Mouse (Mus musculus): ENCODE results near the gene Dnajc30. TPM values are rescaled to one million over a fixed set of nuclear protein-coding genes. Genes with fewer than 3 reads are reported as not detected.

Gene Dnajc30
- polyA plus RNA-seq, 1 experiment from 2014 or later = 29.3 TPM

- Histone ChIP-seq H3K27me3 (ENCODE audit: control insufficient read depth, insufficient read depth, low read length) (no peaks in the 10 kb centered on the region), H3K9ac (replicated peaks; ENCODE audit: low read length) (peak within 1 kb of the TSS; percentile 98), H3K4me1 (ENCODE audit: control insufficient read depth, insufficient read depth, low read length) (peaks cover 9% of the 10 kb centered on the region), H3K27ac (replicated peaks; ENCODE audit: low read depth, low read length) (peak within 1 kb of the TSS; percentile 84), H3K9me3 (replicated peaks; ENCODE audit: control insufficient read depth, low read length) (no peaks in the 10 kb centered on the region), H3K4me3 (ENCODE audit: low read depth, low read length) (peak within 1 kb of the TSS; percentile 97), H3K4me2 (ENCODE audit: low read depth, low read length) (peak within 1 kb of the TSS; percentile 73), H3K36me3 (replicated peaks; ENCODE audit: control insufficient read depth, insufficient read depth, low read depth, low read length) (no peaks in the 10 kb centered on the region; the same call in 1 of the 2 replicates)
- DNase-seq (ENCODE audit: low spot score) = peak; percentile 94
- ATAC-seq (replicated peaks; ENCODE audit: insufficient number of reproducible peaks, low FRiP score, low TSS enrichment, low read depth) = peak; percentile 82
- under 1% methylated on average over 56 of the region's 83 CpGs for WGBS
Observed at GRCm38 (mm10) chr5:135077564-135078481, 13.8 kb downstream of the Dnajc30 start, which contains the start of gene Vps37d. TSS of gene Vps37d (minus strand) at chr5:135078266.

- Histone ChIP-seq H3K27ac (replicated peaks; ENCODE audit: low read depth, low read length) (no peak overlapping the region), H3K9ac (replicated peaks; ENCODE audit: low read length) (peak overlapping the region; percentile 98), H3K36me3 (replicated peaks; ENCODE audit: control insufficient read depth, insufficient read depth, low read depth, low read length) (no peaks in the 10 kb centered on the region), H3K4me2 (ENCODE audit: low read depth, low read length) (peak overlapping the region; percentile 73), H3K27me3 (ENCODE audit: control insufficient read depth, insufficient read depth, low read length) (no peaks in the 10 kb centered on the region), H3K4me3 (ENCODE audit: low read depth, low read length) (peak overlapping the region; percentile 97), H3K4me1 (ENCODE audit: control insufficient read depth, insufficient read depth, low read length) (peaks cover 3% of the 10 kb centered on the region; the same call in 1 of the 2 replicates), H3K9me3 (replicated peaks; ENCODE audit: control insufficient read depth, low read length) (no peaks in the 10 kb centered on the region)
- DNase-seq (ENCODE audit: low spot score) = no peak
- WGBS = 1% methylated on average over 11 of the region's 11 CpGs
- no peak; the same call in 1 of the 2 replicates for ATAC-seq (replicated peaks; ENCODE audit: insufficient number of reproducible peaks, low FRiP score, low TSS enrichment, low read depth)
Observed at GRCm38 (mm10) chr5:135078482-135078810, 14.4 kb downstream of the Dnajc30 start.

DNA sequence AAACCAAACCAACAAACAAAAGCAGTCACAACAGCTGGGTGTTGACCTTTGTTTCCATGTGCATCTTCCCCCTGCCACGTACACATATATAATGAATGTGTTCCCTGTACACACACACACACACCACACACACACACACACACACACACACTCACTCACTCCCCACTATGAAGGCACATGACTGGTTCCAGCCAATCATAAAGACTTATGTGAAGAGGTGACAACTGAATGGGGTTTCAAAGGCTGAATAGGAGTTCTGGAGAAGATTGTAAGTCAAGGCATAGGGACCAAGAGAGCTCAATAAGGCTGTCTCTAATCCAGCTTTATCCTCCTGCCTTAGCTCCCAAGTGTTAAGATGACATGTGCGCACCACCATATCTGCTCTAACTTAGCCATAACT is 15.6 kb downstream of the Dnajc30 start:
- Histone ChIP-seq H3K27me3 (ENCODE audit: control insufficient read depth, insufficient read depth, low read length) (no peaks in the 10 kb centered on the region), H3K4me2 (ENCODE audit: low read depth, low read length) (no peak overlapping the region), H3K27ac (replicated peaks; ENCODE audit: low read depth, low read length) (no peak overlapping the region), H3K4me3 (ENCODE audit: low read depth, low read length) (no peak overlapping the region), H3K9me3 (replicated peaks; ENCODE audit: control insufficient read depth, low read length) (no peaks in the 10 kb centered on the region), H3K4me1 (ENCODE audit: control insufficient read depth, insufficient read depth, low read length) (no peaks in the 10 kb centered on the region), H3K9ac (replicated peaks; ENCODE audit: low read length) (no peak overlapping the region), H3K36me3 (replicated peaks; ENCODE audit: control insufficient read depth, insufficient read depth, low read depth, low read length) (no peaks in the 10 kb centered on the region)
- ATAC-seq (replicated peaks; ENCODE audit: insufficient number of reproducible peaks, low FRiP score, low TSS enrichment, low read depth) (no peak), DNase-seq (ENCODE audit: low spot score) (no peak)
- WGBS = 92% methylated on average over 2 of the region's 2 CpGs

GRCm38 (mm10) chr5:135080539-135080938 is 16.5 kb downstream of the Dnajc30 start:
- Histone ChIP-seq H3K4me1 (ENCODE audit: control insufficient read depth, insufficient read depth, low read length) (no peaks in the 10 kb centered on the region), H3K4me3 (ENCODE audit: low read depth, low read length) (no peak overlapping the region), H3K4me2 (ENCODE audit: low read depth, low read length) (no peak overlapping the region), H3K27me3 (ENCODE audit: control insufficient read depth, insufficient read depth, low read length) (no peaks in the 10 kb centered on the region), H3K9me3 (replicated peaks; ENCODE audit: control insufficient read depth, low read length) (no peaks in the 10 kb centered on the region), H3K36me3 (replicated peaks; ENCODE audit: control insufficient read depth, insufficient read depth, low read depth, low read length) (no peaks in the 10 kb centered on the region), H3K9ac (replicated peaks; ENCODE audit: low read length) (no peak overlapping the region), H3K27ac (replicated peaks; ENCODE audit: low read depth, low read length) (no peak overlapping the region)
- DNase-seq (ENCODE audit: low spot score) (no peak), ATAC-seq (replicated peaks; ENCODE audit: insufficient number of reproducible peaks, low FRiP score, low TSS enrichment, low read depth) (no peak)
- 91% methylated on average over 5 of the region's 5 CpGs for WGBS

- Histone ChIP-seq H3K36me3 (replicated peaks; ENCODE audit: control insufficient read depth, insufficient read depth, low read depth, low read length) (no peaks in the 10 kb centered on the region), H3K9me3 (replicated peaks; ENCODE audit: control insufficient read depth, low read length) (no peaks in the 10 kb centered on the region), H3K27me3 (ENCODE audit: control insufficient read depth, insufficient read depth, low read length) (peaks cover 16% of the 10 kb centered on the region), H3K27ac (replicated peaks; ENCODE audit: low read depth, low read length) (no peak overlapping the region), H3K4me1 (ENCODE audit: control insufficient read depth, insufficient read depth, low read length) (no peaks in the 10 kb centered on the region), H3K9ac (replicated peaks; ENCODE audit: low read length) (no peak overlapping the region), H3K4me3 (ENCODE audit: low read depth, low read length) (no peak overlapping the region), H3K4me2 (ENCODE audit: low read depth, low read length) (no peak overlapping the region)
- WGBS = 23% methylated on average over 4 of the region's 4 CpGs
- ATAC-seq (replicated peaks; ENCODE audit: insufficient number of reproducible peaks, low FRiP score, low TSS enrichment, low read depth) = no peak; the same call in 1 of the 2 replicates
- DNase-seq (ENCODE audit: low spot score) = peak; percentile 72
Observed at GRCm38 (mm10) chr5:135086871-135087270, 22.9 kb downstream of the Dnajc30 start.

DNA sequence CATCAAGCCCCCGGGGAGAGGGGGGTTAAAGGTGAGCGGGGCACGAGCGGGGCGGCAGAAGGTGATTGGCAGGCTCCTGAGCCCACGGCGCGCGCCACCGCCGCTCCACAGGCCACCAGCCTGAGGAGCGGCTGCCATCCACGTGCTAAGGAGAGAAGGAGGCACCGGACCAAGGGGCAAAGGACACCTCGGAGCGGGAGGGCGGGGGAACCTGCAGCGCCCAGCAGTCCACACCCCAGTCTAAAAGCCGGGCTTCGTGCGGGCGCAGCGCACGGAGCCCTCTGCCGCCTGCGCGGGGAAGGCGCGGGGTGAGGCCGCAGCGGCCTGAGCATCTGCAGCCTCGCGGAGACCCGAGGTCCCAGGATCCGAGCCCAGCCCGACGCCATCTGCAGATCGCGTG is 25.7 kb downstream of the Dnajc30 start, which contains the start of gene Mlxipl:
TSS of gene Mlxipl (plus strand) at position 238 of the 400 bp plus-strand sequence.
- H3K4me2 ChIP-seq (ENCODE audit: low read depth, low read length) = peak within 1 kb of the TSS; percentile 54
- 2% methylated on average over 34 of the region's 39 CpGs for WGBS
- H3K9ac ChIP-seq (replicated peaks; ENCODE audit: low read length) = peak within 1 kb of the TSS; percentile 51
- no peaks in the 10 kb centered on the region for H3K9me3 ChIP-seq (replicated peaks; ENCODE audit: control insufficient read depth, low read length)
- ATAC-seq (replicated peaks; ENCODE audit: insufficient number of reproducible peaks, low FRiP score, low TSS enrichment, low read depth) (no peak), DNase-seq (ENCODE audit: low spot score) (peak; percentile 22)
- no peak within 1 kb of the TSS for H3K27ac ChIP-seq (replicated peaks; ENCODE audit: low read depth, low read length)
- no peaks in the 10 kb centered on the region for H3K4me1 ChIP-seq (ENCODE audit: control insufficient read depth, insufficient read depth, low read length)
- peaks cover 16% of the 10 kb centered on the region for H3K27me3 ChIP-seq (ENCODE audit: control insufficient read depth, insufficient read depth, low read length)
- no peaks in the 10 kb centered on the region for H3K36me3 ChIP-seq (replicated peaks; ENCODE audit: control insufficient read depth, insufficient read depth, low read depth, low read length)
- peak within 1 kb of the TSS; percentile 17; the same call in 1 of the 2 replicates for H3K4me3 ChIP-seq (ENCODE audit: low read depth, low read length)

DNA sequence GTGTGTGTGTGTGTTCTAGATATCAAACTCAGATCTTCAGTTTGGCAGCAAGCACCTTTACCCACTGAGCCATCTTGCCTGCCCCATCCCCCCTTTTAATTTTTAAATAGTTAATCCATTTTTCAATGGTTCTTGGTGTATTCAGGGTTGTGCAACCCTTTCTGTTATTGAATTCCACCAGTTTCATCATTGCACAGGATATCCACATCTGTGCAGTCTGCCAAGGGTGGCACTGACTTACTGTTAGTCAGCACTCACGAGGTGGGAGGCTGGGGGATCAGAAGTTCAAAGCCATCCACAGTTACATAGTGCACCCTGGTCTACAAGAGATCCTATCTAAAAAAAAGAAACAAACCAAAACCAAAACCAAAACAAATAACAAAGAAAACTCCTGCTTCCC is 37.0 kb downstream of the Dnajc30 start:
- H3K9ac ChIP-seq (replicated peaks; ENCODE audit: low read length) = no peak overlapping the region
- H3K9me3 ChIP-seq (replicated peaks; ENCODE audit: control insufficient read depth, low read length) = no peaks in the 10 kb centered on the region
- no peaks in the 10 kb centered on the region; the same call in 1 of the 2 replicates for H3K27me3 ChIP-seq (ENCODE audit: control insufficient read depth, insufficient read depth, low read length)
- no peaks in the 10 kb centered on the region for H3K4me1 ChIP-seq (ENCODE audit: control insufficient read depth, insufficient read depth, low read length)
- ATAC-seq (replicated peaks; ENCODE audit: insufficient number of reproducible peaks, low FRiP score, low TSS enrichment, low read depth) (no peak), DNase-seq (ENCODE audit: low spot score) (no peak)
- H3K36me3 ChIP-seq (replicated peaks; ENCODE audit: control insufficient read depth, insufficient read depth, low read depth, low read length) = no peaks in the 10 kb centered on the region
- no peak overlapping the region for H3K4me2 ChIP-seq (ENCODE audit: low read depth, low read length)
- no peak overlapping the region for H3K4me3 ChIP-seq (ENCODE audit: low read depth, low read length)
- WGBS = 64% methylated on average over 1 of the region's 1 CpGs
- H3K27ac ChIP-seq (replicated peaks; ENCODE audit: low read depth, low read length) = no peak overlapping the region

Data from embryonic facial prominence, embryonic 11.5 days (tissue).